Mouse (Mus musculus) embryonic facial prominence, embryonic 10.5 days (tissue): Measurements from ENCODE around the gene Rnf182. TPM values are rescaled to one million over a fixed set of nuclear protein-coding genes. Genes with fewer than 3 reads are reported as not detected.

Source experiments
- DNase-seq: peaks from one replicate; pipeline ENCODE4 v3.0.0-alpha.2; 2017; ENCODE audit warnings: low spot score
- H3K27ac ChIP-seq: fragments of 300-500 bp; sonication (generic); replicated peaks from 2 replicates; pipeline ENCODE4 v1.5.1; 2016; ENCODE audit warnings: mild to moderate bottlenecking
- H3K27me3 ChIP-seq: fragments of 300-500 bp; sonication (generic); replicated peaks from 2 replicates; pipeline ENCODE4 v1.6.1; 2016; ENCODE audit warnings: low read depth, mild to moderate bottlenecking; ENCODE audit not compliant: poor library complexity, severe bottlenecking
- H3K36me3 ChIP-seq: fragments of 300-500 bp; sonication (generic); replicated peaks from 2 replicates; pipeline ENCODE4 v1.6.1; 2016; ENCODE audit warnings: mild to moderate bottlenecking, moderate library complexity
- H3K4me1 ChIP-seq: fragments of 300-500 bp; sonication (generic); 2 replicates; pipeline ENCODE4 v1.6.1; 2016
- H3K4me3 ChIP-seq: fragments of 300-500 bp; sonication (generic); 2 replicates; pipeline ENCODE4 v1.5.1; 2016; ENCODE audit warnings: mild to moderate bottlenecking, moderate library complexity
- H3K9me3 ChIP-seq: fragments of 300-500 bp; sonication (generic); 2 replicates; pipeline ENCODE4 v1.6.1; 2016; ENCODE audit warnings: mild to moderate bottlenecking
- WGBS: fragments of 180-500 bp; shearing (Covaris S2); methylation state at CpG from one replicate; pipeline ENCODE4 v1.1.7; 2016; 5-methylcytosine and 5-hydroxymethylcytosine counted together
- polyA plus RNA-seq: library from polyadenylated mRNA; unstranded; fragments of >200 nt; fragmentation: Nextera tagmentation; extraction: Ambion mirVana; gene quantifications from 2 replicates; pipeline ENCODE4 v1.2.1, GENCODE M21; 2016

The Rnf182 gene
- polyA plus RNA-seq, 1 experiment from 2014 or later = 7.1 TPM

DNA sequence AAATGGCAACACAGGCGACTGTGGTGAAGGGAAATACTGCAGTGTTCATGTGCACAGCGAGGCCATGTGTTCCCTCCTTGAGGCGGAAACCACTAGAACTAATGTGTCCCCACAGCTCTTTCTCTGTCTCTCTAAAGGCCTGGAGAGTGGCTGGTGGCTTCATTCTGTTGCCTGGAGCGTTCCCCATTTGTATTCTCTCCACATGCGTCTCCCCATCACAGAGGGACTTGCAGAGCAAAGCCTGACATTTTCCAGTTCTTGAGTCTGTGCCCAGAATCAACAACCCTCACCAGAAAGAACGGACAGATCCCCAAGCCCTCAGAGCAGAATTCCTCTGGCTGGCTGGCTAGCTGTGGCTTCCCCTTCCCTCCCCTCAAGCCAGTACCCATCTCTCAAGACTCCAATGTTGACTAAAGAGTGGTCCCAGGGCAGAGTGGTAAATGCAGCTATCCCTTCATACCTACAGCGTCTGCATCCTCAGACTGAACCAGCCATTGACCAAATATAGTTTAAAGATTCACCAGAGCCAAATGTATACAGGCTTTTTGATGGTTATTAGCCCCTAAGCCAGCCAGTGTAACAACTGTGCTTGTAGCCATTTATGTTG lies 96.3 kb downstream of the Rnf182 start:
- H3K27me3 ChIP-seq = no peaks in the 10 kb centered on the region
- H3K27ac ChIP-seq = no peak overlapping the region
- H3K9me3 ChIP-seq = no peaks in the 10 kb centered on the region
- DNase-seq = no peak
- peaks cover 5% of the 10 kb centered on the region; the same call in 1 of the 2 replicates for H3K4me1 ChIP-seq
- H3K36me3 ChIP-seq = no peaks in the 10 kb centered on the region
- WGBS = 86% methylated on average over 7 of the region's 7 CpGs
- no peak overlapping the region for H3K4me3 ChIP-seq

DNA sequence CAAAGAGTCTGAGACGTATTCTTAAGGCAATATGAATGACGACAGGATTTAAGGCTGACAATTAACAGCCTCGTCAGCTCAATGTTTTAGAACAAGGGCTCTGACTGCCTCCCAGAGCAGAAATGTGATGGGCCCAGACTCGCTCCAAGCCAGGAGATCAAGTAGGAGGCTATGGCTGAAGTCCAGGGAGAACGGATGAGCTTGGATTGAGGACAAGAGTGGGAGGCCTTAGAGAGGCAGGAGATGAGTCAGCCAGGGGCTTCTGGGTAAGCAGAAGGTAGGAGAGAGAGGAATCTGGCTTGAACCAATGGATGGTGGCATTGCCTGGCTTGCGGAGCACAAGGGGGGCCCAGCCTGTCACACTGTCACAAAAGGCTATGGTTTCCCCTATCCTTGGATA lies 99.2 kb downstream of the Rnf182 start:
- Histone ChIP-seq H3K36me3 (no peaks in the 10 kb centered on the region), H3K9me3 (no peaks in the 10 kb centered on the region)

DNA sequence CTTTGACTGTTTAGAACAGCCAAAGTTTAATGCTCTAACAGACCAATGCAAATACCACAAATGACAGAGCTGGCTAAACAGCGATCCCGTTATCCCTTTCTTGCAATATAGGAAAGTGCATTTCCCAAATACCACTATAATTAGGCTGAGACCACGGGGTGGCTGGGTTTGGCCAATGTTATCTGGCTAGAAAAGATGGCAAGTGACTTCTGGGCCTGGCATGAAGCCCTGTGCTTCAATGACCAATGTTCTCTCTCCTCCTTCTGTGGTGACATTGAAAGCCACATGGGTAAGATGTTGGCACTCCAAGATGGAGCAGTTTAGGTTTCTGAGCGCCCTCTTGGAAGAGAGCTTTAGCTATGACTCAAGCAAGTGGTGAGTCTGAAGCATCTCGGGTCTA lies 100.0 kb downstream of the Rnf182 start:
- no peak overlapping the region for H3K27ac ChIP-seq
- no peak overlapping the region for H3K4me3 ChIP-seq
- peaks cover 5% of the 10 kb centered on the region for H3K4me1 ChIP-seq
- no peaks in the 10 kb centered on the region for H3K9me3 ChIP-seq
- no peaks in the 10 kb centered on the region for H3K27me3 ChIP-seq
- DNase-seq = no peak
- H3K36me3 ChIP-seq = no peaks in the 10 kb centered on the region
- WGBS = 89% methylated on average over 5 of the region's 5 CpGs

More for the DNA sequence above, 99.2 kb downstream of the Rnf182 start:
- Histone ChIP-seq H3K27ac (no peak overlapping the region), H3K4me3 (no peak overlapping the region), H3K27me3 (no peaks in the 10 kb centered on the region), H3K4me1 (peaks cover 5% of the 10 kb centered on the region)
- no peak for DNase-seq
- WGBS = 84% methylated on average over 6 of the region's 6 CpGs

DNA sequence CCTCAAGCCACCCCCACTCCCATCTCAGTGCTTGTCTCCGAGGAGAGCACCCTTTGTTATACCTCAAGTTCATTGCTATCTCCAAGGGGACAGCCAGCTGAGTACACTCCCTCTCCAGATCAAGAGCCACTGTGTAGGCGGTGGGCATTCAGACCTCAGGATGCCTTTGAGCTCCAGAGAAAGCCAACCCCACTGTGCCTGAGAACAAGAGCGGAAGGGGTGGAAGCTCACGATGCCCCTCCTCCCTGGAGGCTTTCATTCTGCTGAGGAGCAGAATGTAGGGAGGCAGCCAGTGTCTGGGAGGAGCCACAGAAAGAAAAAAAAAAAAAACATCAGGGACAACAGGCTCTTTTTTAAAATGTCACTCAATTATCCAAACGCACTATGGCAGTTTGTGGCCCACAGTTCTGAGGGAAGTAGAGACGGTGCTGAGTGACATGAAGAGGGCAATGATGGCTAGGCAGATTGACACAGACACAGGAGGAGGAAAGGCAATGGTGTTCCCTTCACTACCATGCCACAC lies 101.1 kb downstream of the Rnf182 start:
- Histone ChIP-seq H3K4me1 (peaks cover 5% of the 10 kb centered on the region), H3K9me3 (no peaks in the 10 kb centered on the region), H3K4me3 (no peak overlapping the region), H3K27ac (no peak overlapping the region), H3K27me3 (no peaks in the 10 kb centered on the region), H3K36me3 (no peaks in the 10 kb centered on the region)
- WGBS = 52% methylated on average over 6 of the region's 6 CpGs
- no peak for DNase-seq

DNA sequence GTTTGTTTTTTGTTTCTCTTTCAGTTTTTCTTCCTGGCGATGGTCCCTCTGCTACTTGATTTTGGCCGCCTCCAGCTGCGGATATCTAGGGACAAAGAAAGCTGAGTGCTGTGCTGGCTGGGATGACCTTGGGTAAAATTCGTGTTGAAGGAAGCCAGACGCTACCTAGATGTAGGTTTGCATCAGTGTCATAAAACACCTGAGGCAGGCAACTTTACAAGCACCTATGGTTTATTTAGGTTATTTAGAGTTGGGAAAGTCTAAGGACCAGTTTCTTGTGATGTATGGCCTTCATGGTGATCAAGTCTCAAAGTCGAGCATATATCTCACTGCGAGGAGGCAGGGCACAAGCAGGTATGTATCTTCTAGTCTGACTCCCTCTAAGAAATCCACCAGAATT lies 102.7 kb downstream of the Rnf182 start:
- Histone ChIP-seq H3K27ac (no peak overlapping the region), H3K27me3 (peaks cover 5% of the 10 kb centered on the region; the same call in 1 of the 2 replicates), H3K4me1 (peaks cover 5% of the 10 kb centered on the region), H3K36me3 (no peaks in the 10 kb centered on the region), H3K9me3 (no peaks in the 10 kb centered on the region), H3K4me3 (no peak overlapping the region)
- no peak for DNase-seq
- WGBS = 93% methylated on average over 7 of the region's 7 CpGs

DNA sequence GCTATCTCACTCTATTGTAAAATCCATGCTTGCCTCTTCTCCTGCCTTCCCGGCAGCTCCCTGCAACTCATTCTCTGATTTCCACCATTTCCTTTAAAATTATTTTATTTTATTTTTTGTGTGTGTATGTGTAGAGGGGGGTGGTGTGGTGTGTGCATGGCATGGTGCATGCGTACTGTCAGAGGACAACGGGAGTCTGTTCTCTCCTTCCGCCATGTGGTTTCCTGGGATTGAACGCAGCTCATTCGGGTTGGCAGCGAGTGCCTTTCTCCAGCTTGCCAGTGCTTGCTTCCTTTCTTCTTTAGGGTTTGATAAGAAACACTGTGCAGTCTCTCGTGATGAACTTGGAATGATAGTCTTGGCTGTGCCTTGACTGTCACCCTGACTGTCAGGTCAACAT lies 105.0 kb downstream of the Rnf182 start:
- Histone ChIP-seq H3K9me3 (no peaks in the 10 kb centered on the region), H3K4me3 (no peak overlapping the region)
- whole genome bisulfite sequencing = 63% methylated on average over 8 of the region's 8 CpGs

More for the DNA sequence above, 105.0 kb downstream of the Rnf182 start:
- peaks cover 7% of the 10 kb centered on the region for H3K4me1 ChIP-seq
- peaks cover 5% of the 10 kb centered on the region; the same call in 1 of the 2 replicates for H3K27me3 ChIP-seq
- DNase-seq = no peak
- no peaks in the 10 kb centered on the region for H3K36me3 ChIP-seq
- no peak overlapping the region for H3K27ac ChIP-seq

Other genes with a start within 250 kb of the Rnf182 start
- 126 and 129 TPM in 2 replicates for gene Nol7, start 217.3 kb upstream of the Rnf182 start, polyA plus RNA-seq
- gene Ranbp9, start 134.4 kb upstream of the Rnf182 start, polyA plus RNA-seq = 7.8 and 8.0 TPM in 2 replicates
- 9.5 and 10.1 TPM in 2 replicates for gene Mcur1, start 55.5 kb upstream of the Rnf182 start, polyA plus RNA-seq
- gene Cd83, start 169.1 kb downstream of the Rnf182 start, polyA plus RNA-seq = 2.9 and 3.4 TPM in 2 replicates